Mouse (Mus musculus) liver, postnatal 0 days (tissue): Measurements from ENCODE around the gene Llgl2. TPM values are rescaled to one million over a fixed set of nuclear protein-coding genes. Genes with fewer than 3 reads are reported as not detected.

Experiments
- ATAC-seq: fragments of 200-750 bp; cut with Nextera tagmentation; 2 replicates; pipeline ENCODE4 v1.8.0; 2017; ENCODE audit warnings: mild to moderate bottlenecking, moderate library complexity
- DNase-seq: peaks from one replicate; pipeline ENCODE4 v3.0.0-alpha.2; 2016
- H3K27ac ChIP-seq: fragments of 300-500 bp; sonication (generic); 2 replicates; pipeline ENCODE4 v1.5.1; 2014; ENCODE audit warnings: antibody characterized with exemption, moderate library complexity, mild to moderate bottlenecking, low read depth
- H3K27me3 ChIP-seq: fragments of 300-500 bp; sonication (generic); 2 replicates; pipeline ENCODE4 v1.6.1; 2014; ENCODE audit warnings: low read length, control low read depth, mixed read lengths; ENCODE audit not compliant: insufficient read depth
- H3K36me3 ChIP-seq: fragments of 300-500 bp; sonication (generic); replicated peaks from 2 replicates; pipeline ENCODE4 v1.6.1; 2014; ENCODE audit warnings: mild to moderate bottlenecking, control low read depth, low read length, moderate library complexity, mixed read lengths; ENCODE audit not compliant: insufficient read depth
- H3K4me1 ChIP-seq: fragments of 300-500 bp; sonication (generic); 2 replicates; pipeline ENCODE4 v1.6.1; 2014; ENCODE audit warnings: antibody characterized with exemption, mild to moderate bottlenecking, control low read depth; ENCODE audit not compliant: insufficient read depth
- H3K4me2 ChIP-seq: fragments of 300-500 bp; sonication (generic); 2 replicates; pipeline ENCODE4 v1.6.1; 2014; ENCODE audit warnings: low read depth, mild to moderate bottlenecking, low read length, moderate library complexity, mixed read lengths
- H3K4me3 ChIP-seq: fragments of 300-500 bp; sonication (generic); 2 replicates; pipeline ENCODE4 v1.5.1; 2014; ENCODE audit warnings: low read depth, low read length
- H3K9ac ChIP-seq: fragments of 300-500 bp; sonication (generic); replicated peaks from 2 replicates; pipeline ENCODE4 v1.6.1; 2014; ENCODE audit warnings: mild to moderate bottlenecking, moderate library complexity
- H3K9me3 ChIP-seq: fragments of 300-500 bp; sonication (generic); 2 replicates; pipeline ENCODE4 v1.6.1; 2016; ENCODE audit warnings: mild to moderate bottlenecking, control low read depth, low read length, mixed read lengths
- CTCF ChIP-seq: sonication (generic); IDR thresholded peaks from 2 replicates; pipeline ENCODE4 v1.5.1; 2016; ENCODE audit warnings: antibody characterized with exemption, low read depth
- EP300 ChIP-seq: IDR thresholded peaks from 2 replicates; pipeline ENCODE4 v1.6.1; 2016; ENCODE audit warnings: antibody characterized with exemption, low read depth, mild to moderate bottlenecking
- WGBS: fragments of 180-500 bp; shearing (Covaris S2); extraction: QIAGEN DNeasy Blood & Tissue Kit; methylation state at CpG from one replicate; pipeline ENCODE4 v1.1.7; 2014; ENCODE audit not compliant: insufficient replicate concordance; 5-methylcytosine and 5-hydroxymethylcytosine counted together
- microRNA-seq: library from miRNA; unstranded; fragments of <30 nt; microRNA quantifications from one replicate; pipeline ENCODE4, GENCODE M21; 2016
- polyA plus RNA-seq: library from polyadenylated mRNA; unstranded; fragments of >200 nt; fragmentation: Nextera tagmentation; extraction: Ambion mirVana; gene quantifications from 2 replicates; pipeline ENCODE4 v1.2.1, GENCODE M21; 2015

Llgl2 gene
- polyA plus RNA-seq, 1 experiment from 2014 or later, result 15.1 TPM

DNA sequence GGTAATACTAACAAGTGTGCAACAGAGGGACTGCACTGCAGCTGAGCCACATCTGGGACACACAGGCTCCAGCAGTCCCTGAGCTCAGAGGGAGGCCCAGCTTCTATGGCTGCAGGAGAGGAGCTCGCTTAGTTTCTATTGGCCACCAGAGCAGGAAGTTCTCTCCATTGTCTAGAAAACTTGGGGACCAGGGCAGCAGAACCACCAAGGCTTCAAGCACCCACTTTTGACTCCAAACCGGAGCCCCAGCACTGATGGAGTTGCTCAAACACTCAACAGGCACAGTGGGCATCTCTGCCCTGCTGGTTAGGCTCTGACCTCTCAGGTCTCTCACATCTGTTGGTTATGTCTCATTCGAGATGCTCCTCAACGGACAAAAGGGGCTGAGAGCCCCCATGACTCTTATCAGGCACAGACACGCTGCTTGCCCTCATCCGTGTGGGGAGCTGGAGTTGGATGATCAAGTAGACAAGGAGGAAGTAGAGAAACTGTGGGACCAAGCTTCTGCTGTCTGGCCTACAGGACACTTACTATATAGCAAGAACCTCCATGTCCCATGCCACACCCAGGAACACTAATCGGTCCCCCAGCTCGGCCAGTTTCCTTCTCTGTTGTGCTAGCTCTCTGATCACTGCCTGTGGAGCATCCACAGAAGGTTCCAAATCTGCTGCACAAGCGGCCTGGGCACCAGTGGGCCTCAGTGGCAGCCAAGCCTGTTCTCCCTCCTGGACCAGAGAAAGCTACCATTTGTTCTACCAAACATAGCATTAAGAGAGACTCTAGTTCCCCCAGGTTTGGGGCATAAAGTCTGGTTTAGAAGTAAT lies 77.7 kb downstream of the Llgl2 start:
- Histone ChIP-seq H3K4me3 (peak overlapping the region; percentile 63), H3K27ac (peak overlapping the region; percentile 95), H3K4me2 (peak overlapping the region; percentile 77), H3K4me1 (peaks cover 59% of the 10 kb centered on the region), H3K27me3 (no peaks in the 10 kb centered on the region), H3K36me3 (peaks cover 16% of the 10 kb centered on the region), H3K9me3 (no peaks in the 10 kb centered on the region), H3K9ac (peak overlapping the region; percentile 80)
- peak; percentile 54 for ATAC-seq
- WGBS, result 45% methylated on average over 9 of the region's 9 CpGs
- no peak for DNase-seq
- TF ChIP-seq EP300 (peak; percentile 92), CTCF (no peak)

DNA sequence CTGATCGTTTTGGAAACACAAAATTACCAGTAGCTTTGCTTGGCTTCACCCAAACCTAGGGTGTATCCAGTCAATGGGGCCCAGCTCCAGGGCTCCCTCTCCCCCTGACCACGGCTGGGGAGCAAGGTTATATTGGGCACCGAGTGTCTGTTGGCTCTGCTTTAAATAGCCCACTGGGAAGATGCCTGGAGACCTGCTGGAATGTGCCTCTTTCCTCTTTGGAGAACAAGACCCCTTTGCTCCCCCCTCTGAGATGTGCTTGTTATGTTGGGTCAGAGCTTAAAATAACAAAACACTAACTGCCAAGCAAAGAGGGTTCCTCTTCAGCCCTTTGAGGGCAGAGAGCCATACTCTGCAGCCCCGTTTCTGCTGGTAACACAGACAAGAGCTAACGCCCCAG lies 78.3 kb downstream of the Llgl2 start:
- H3K4me2 ChIP-seq, result peak overlapping the region; percentile 77
- no peak for DNase-seq
- H3K27me3 ChIP-seq, result no peaks in the 10 kb centered on the region
- peak overlapping the region; percentile 95 for H3K27ac ChIP-seq
- TF ChIP-seq EP300 (no peak), CTCF (no peak)
- WGBS, result 42% methylated on average over 5 of the region's 5 CpGs
- peaks cover 17% of the 10 kb centered on the region for H3K36me3 ChIP-seq
- peak overlapping the region; percentile 63 for H3K4me3 ChIP-seq
- no peaks in the 10 kb centered on the region for H3K9me3 ChIP-seq
- ATAC-seq, result no peak
- H3K9ac ChIP-seq, result peak overlapping the region; percentile 80
- H3K4me1 ChIP-seq, result peaks cover 59% of the 10 kb centered on the region

DNA sequence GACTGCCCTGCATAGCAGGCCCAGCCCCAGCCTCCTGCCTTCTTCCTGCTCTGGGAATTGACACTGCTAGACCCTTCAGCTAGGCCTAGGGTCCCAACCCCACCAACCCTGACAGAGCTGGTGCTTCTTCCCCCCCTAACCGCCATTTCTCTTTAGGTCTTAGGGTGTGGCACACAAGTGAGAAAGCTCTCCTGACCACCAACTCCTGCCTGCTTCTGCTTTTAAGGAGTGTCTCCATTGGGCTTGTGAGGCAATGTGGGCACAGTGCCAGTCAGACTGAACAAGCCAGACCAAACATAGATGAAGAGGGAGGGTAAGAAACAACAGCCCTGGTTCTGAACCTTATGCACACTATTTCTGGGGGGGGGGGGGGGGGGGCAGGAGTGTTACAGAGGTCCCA lies 79.0 kb downstream of the Llgl2 start:
- peak; percentile 81 for DNase-seq
- peaks cover 17% of the 10 kb centered on the region for H3K36me3 ChIP-seq
- H3K4me3 ChIP-seq, result peak overlapping the region; percentile 63
- peak overlapping the region; percentile 80 for H3K9ac ChIP-seq
- peaks cover 59% of the 10 kb centered on the region for H3K4me1 ChIP-seq
- TF ChIP-seq CTCF (no peak), EP300 (no peak)
- peak; percentile 18 for ATAC-seq
- no peaks in the 10 kb centered on the region for H3K27me3 ChIP-seq
- 33% methylated on average over 1 of the region's 1 CpGs for WGBS
- H3K9me3 ChIP-seq, result no peaks in the 10 kb centered on the region
- H3K27ac ChIP-seq, result peak overlapping the region; percentile 95
- H3K4me2 ChIP-seq, result peak overlapping the region; percentile 77

DNA sequence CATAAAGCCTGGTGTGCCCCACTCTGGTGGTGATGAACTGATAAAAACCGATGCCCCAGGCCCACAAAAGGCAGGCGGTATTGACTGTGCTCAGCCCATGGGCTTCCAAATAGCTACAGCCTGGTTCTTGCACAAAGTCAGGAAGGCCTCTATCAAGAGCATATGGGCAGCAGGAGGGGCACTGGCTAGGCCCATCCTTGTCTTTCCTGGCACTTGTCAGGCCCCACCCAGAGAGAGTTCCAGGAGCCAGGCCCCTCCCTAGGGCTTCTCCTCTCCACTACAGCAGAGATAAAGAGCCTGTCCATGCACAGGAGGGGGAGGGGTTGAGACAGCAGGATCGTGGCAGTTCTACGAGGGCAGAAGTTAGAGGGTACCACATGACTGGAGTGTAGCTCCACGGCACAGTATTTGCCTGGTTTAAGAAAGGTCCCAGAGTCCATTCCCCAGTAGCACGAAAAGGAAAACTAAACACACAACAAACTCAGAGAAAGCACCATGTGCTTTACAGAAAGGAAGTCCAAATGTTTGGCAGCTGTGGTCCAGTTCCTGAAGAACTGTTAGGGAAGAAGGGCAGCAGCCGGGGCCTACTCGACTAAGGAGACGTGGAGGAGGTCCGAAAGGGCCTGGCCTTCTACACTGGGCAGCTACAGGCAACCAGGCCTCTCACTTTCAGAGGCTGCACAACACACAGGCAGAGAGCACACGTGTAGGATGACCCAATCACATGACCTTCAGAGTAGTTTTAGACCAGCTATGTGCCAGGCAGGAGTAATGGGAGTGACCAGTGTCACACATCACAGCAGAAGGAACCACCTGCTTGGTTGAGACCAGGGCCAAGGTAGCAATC lies 79.8 kb downstream of the Llgl2 start:
- peak overlapping the region; percentile 63; the same call in 1 of the 2 replicates for H3K4me3 ChIP-seq
- H3K27me3 ChIP-seq, result no peaks in the 10 kb centered on the region
- peak overlapping the region; percentile 77 for H3K4me2 ChIP-seq
- peak; percentile 77 for DNase-seq
- H3K36me3 ChIP-seq, result peaks cover 22% of the 10 kb centered on the region
- peak; percentile 81 for ATAC-seq
- TF ChIP-seq EP300 (peak; percentile 81), CTCF (peak; percentile 9; the same call in 1 of the 2 replicates)
- H3K9ac ChIP-seq, result peak overlapping the region; percentile 80
- no peaks in the 10 kb centered on the region for H3K9me3 ChIP-seq
- peaks cover 59% of the 10 kb centered on the region for H3K4me1 ChIP-seq
- H3K27ac ChIP-seq, result peak overlapping the region; percentile 95
- 39% methylated on average over 11 of the region's 11 CpGs for WGBS

DNA sequence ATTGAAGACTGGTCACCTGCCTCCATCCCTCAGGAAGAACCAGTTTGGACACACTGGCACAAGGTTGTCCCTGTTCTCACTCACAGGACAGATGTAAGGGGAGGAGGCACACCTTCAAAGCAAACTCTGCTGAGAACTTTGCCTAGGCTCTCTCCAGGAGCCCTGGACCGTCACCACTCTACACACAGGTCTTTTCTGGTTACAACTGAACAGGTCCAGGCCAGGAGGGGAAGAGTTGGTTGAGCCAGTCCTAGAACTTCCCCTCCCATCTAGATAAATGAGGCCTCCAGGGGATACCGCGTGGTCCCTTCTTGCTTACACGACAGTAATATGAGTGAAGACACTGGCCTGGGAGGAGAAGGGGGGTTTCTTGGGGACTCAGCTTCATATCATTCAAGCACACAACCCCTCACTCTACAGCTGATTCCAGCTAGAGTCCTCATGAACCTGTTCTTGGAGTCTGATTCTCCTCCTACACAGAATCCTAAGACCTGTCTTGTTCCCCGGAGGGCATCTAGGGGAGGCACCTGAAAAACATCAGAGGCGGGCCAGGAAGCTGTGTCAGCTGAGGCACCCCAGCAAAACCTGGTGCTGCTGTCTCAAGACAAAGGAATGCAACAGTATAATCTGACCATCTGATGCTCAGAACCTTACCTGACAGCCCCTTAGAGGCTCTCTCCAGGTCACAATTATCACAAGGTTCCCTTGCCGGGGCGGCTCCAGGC lies 80.5 kb downstream of the Llgl2 start:
- H3K27me3 ChIP-seq, result no peaks in the 10 kb centered on the region
- H3K27ac ChIP-seq, result peak overlapping the region; percentile 95
- TF ChIP-seq EP300, result no peak
- TF ChIP-seq CTCF, result no peak
- ATAC-seq, result no peak
- peak; percentile 25 for DNase-seq
- H3K9ac ChIP-seq, result peak overlapping the region; percentile 53
- 63% methylated on average over 8 of the region's 8 CpGs for WGBS
- H3K4me3 ChIP-seq, result no peak overlapping the region
- peaks cover 23% of the 10 kb centered on the region for H3K36me3 ChIP-seq
- peak overlapping the region; percentile 77 for H3K4me2 ChIP-seq
- H3K4me1 ChIP-seq, result peaks cover 55% of the 10 kb centered on the region
- H3K9me3 ChIP-seq, result no peaks in the 10 kb centered on the region

Small RNA genes lying within 50 kb of the gene (microRNA-seq; reads per million reads assigned to microRNA genes)
- not detected for gene Mir5621

Other genes with a start within 250 kb of the Llgl2 start
- gene Mrps7, start 220.1 kb upstream of the Llgl2 start, polyA plus RNA-seq, result 46.4 and 48.9 TPM in 2 replicates
- 3.0 and 3.5 TPM in 2 replicates for gene Gga3, start 220.0 kb upstream of the Llgl2 start, polyA plus RNA-seq
- 37.9 and 39.9 TPM in 2 replicates for gene Mif4gd, start 211.1 kb upstream of the Llgl2 start, polyA plus RNA-seq
- gene Slc25a19, start 195.8 kb upstream of the Llgl2 start, polyA plus RNA-seq, result 6.1 and 6.9 TPM in 2 replicates
- 40.4 and 45.6 TPM in 2 replicates for gene Grb2, start 115.5 kb upstream of the Llgl2 start, polyA plus RNA-seq
- gene Tmem94, start 58.6 kb upstream of the Llgl2 start, polyA plus RNA-seq, result 4.1 and 4.2 TPM in 2 replicates
- gene Caskin2, start 10.4 kb upstream of the Llgl2 start, polyA plus RNA-seq, result 3.2 and 3.3 TPM in 2 replicates
- 7.7 and 8.8 TPM in 2 replicates for gene Tsen54, start 9.3 kb upstream of the Llgl2 start, polyA plus RNA-seq
- 2.4 and 2.7 TPM in 2 replicates for gene Myo15b, start 34.4 kb downstream of the Llgl2 start, polyA plus RNA-seq
- 16.8 and 21.5 TPM in 2 replicates for gene Smim5, start 75.9 kb downstream of the Llgl2 start, polyA plus RNA-seq
- 1.9 TPM in 2 replicates for gene Smim6, start 88.0 kb downstream of the Llgl2 start, polyA plus RNA-seq
- 12.7 and 15.4 TPM in 2 replicates for gene Sap30bp, start 109.2 kb downstream of the Llgl2 start, polyA plus RNA-seq
- 4.2 and 6.1 TPM in 2 replicates for gene Recql5, start 109.4 kb downstream of the Llgl2 start, polyA plus RNA-seq
- 0.21 and 0.34 TPM in 2 replicates for gene Itgb4, start 150.7 kb downstream of the Llgl2 start, polyA plus RNA-seq
- 317 and 319 TPM in 2 replicates for gene Galk1, start 188.7 kb downstream of the Llgl2 start, polyA plus RNA-seq
- gene H3f3b, start 203.9 kb downstream of the Llgl2 start, polyA plus RNA-seq, result 647 and 656 TPM in 2 replicates
- gene Unk, start 206.3 kb downstream of the Llgl2 start, polyA plus RNA-seq, result 3.9 and 5.1 TPM in 2 replicates